Mouse (Mus musculus) liver, adult 2 months (tissue): Measurements from ENCODE around the gene Gm10972.
"Not testable (repeated sequence)": the region's sequence is repeated elsewhere in the genome, so short reads cannot be mapped to it uniquely, and the experiment has no call there.

ENCODE experiments used
- CTCF ChIP-seq: fragments of 200-500 bp; IDR thresholded peaks from 2 replicates; pipeline ENCODE4 v1.5.1; 2011; ENCODE audit warnings: low read depth, low read length, control low read depth
- POLR2A ChIP-seq: fragments of 200-500 bp; IDR thresholded peaks from 2 replicates; pipeline ENCODE4 v1.6.1; 2011; ENCODE audit warnings: low read length, control low read depth; ENCODE audit not compliant: insufficient read depth; ENCODE audit errors: extremely low read depth

GRCm38 (mm10) chr3:94680032-94680431 is 37.1 kb downstream of the Gm10972 start:
- TF ChIP-seq CTCF, POLR2A: not testable (repeated sequence)
